Mouse (Mus musculus) kidney, adult 9 months (tissue): ENCODE measurements at regions not wholly inside any gene's neighbourhood (a gene's known extent, or its start where the extent isn't known, plus 50 kb on each side); places are given as distances from the start of the nearest gene placed in this dataset.

Source experiments
- DNase-seq: peaks from one replicate; pipeline ENCODE4 v3.0.0; 2022

DNA sequence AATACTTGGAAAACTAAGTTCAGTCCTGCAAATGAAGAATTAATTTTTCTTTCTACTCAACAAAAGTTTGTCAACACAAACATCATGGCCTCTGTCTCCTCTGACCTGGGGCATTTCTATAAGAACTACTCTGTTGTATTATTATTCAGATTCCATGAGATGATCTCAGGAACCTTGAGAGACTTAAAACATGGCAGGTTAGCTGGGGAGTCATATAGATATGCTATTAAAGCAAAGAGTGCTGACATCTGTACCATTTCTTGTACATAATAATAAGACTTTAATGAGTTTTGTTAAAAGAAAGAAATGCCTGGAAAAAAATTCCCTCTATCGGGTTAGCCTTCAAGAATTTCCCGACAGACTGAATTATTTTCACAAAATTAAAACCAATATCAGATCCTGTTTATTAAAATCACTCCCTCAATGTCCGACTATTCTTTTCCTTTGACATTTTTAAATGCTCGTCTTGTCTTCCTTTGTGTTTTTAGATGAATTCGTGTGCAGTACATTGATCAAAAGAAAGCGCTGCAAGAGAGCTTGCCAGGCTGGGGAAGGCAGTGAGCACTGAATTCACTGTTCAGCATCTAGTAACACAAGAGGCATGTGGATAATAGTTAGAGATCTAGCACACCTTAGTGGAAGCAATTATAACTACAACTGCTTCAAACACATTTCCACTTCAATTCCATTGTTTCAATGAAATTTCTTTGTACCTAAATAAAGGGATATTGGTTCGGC lies 145.0 kb upstream of the Cxadr start:
- DNase-seq = peak; percentile 32

DNA sequence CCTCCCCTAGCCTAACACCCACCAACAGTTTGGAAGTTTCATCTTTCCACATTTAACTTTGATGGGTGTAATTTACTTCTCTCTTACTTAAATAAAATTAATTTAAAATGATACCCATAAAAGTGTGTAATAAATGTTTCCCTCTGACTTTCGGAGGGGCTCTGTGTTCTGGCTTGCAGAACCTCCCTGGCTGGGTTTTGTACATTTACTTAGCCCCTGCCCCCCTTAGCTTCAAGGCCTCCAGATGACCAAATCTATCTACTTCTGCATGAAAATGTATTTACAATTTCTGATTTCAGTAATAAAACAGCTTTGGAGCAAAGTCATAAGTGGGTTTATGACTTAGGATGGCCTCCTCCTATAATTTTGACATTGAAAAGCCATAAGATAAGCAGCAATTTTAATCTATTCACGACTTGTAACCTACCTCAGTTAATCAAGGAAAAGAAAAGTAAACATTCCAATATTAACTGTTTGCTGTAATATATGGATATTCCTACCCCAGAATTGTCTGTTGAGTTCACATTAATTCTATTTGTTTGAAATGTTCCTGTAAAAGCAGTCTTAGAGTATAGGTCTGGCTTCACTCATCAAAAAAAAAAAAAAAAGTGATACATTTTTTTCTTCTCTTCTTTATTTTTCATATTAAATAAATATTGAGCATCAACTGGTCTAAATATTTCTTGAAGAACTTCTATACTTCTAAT lies 147.2 kb upstream of the Cxadr start:
- DNase-seq = no peak

- DNase-seq = no peak
Observed at GRCm38 (mm10) chr16:78144146-78144545, 157.1 kb upstream of the Cxadr start.

- no peak for DNase-seq
Observed at GRCm38 (mm10) chr16:78135501-78135900, 165.8 kb upstream of the Cxadr start.

DNA sequence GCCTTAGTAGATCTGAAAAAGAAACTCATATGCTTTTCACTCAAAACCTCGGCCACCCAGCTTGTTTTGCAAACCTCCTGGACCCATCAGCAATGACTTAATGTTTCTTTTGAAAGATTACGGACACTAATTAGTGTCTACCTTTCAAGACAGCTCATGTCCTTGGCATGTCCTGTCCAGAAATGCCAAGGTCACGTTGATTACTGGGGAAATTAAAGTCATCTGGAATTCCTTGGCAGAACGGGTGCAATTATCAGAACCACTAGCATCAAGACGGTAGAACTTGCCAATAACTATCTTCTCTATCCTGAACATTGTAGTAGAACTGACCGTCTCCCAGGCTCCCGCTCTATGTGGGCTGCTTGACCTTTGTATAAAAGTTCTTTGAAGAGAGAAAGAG lies 166.8 kb upstream of the Cxadr start:
- DNase-seq = no peak

- DNase-seq = no peak
Observed at GRCm38 (mm10) chr16:78121668-78122067, 179.6 kb upstream of the Cxadr start.

GRCm38 (mm10) chr16:78120346-78120899 lies 180.9 kb upstream of the Cxadr start:
- no peak for DNase-seq

GRCm38 (mm10) chr16:78104246-78104645 lies 197.0 kb upstream of the Cxadr start:
- DNase-seq = no peak

- DNase-seq = no peak
Observed at GRCm38 (mm10) chr16:78101415-78102326, 199.6 kb upstream of the Cxadr start.

DNA sequence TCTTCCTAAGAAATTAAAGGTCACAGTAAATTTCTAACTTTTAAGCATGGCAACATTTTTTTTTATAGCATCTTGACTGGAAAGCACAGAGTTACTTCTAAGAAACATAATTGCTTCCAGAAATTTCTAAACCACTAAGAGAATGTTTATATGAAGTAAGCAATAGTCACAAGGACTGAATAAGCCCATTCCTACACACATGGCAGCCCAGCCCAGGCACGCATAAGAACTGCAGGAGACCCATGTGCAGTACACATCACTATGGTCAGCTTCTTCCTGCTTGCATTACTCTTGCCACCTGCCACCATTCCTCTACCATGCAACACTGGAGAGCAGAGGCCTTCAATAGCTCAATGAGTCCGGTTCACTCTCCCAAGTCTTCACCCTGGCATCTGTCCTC lies 201.4 kb upstream of the Cxadr start:
- DNase-seq = no peak

GRCm38 (mm10) chr16:78099114-78099513 lies 202.2 kb upstream of the Cxadr start:
- no peak for DNase-seq

DNA sequence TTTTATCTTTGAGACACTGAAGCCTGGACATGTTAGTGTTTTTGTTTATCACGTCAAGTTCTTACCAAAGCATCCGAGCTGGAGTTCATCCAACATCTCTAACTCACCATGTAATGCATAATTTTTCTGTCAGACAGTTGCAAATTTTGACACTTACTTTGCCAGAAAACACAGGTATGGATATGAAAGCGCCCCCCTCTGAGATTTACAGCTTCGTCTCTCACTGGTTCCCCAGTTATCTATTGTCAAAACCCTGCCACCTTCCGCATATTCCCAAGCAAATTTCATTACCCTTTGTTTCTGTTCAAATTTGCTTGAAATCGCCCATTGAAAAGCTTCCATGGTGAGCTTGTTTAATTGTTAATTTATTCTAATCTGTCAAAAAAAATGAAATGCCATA lies 202.7 kb upstream of the Cxadr start:
- DNase-seq = no peak

DNA sequence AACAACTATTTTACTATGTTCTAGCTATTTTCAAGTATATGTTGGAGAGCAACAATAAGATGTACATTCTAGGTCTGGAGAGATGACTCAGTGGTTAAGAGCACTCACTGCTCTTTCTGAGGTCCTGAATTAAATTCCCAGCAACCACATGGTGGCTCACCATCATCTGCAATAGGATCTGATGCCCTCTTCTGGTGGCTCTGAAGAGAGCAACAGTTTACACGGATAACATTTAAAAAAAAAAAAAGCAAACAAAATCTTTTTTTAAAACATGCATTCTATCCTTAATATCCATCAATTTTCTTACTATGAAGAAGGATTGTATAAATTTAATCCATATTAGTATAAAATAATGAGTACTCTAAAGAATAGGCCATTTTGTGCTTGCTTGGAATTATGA lies 204.7 kb upstream of the Cxadr start:
- DNase-seq = no peak

DNA sequence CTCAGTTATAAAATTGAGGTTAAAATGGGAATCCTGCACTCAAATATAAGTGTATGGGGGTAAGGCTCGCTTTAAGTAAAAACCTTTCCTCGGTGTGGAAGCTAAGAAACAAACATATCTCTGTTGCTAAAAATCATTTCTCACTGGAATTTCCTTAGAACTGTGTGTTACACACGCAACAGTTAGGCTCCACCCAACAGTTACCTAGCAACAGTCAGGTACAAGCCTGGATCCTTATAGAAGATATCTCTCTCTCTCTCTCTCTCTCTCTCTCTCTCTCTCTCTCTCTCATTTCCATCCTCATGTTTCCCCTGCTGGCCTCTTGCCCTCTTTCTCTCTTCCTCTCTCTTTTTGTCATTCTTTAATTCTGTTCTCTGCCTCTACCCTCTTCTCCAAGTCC lies 211.1 kb upstream of the Cxadr start:
- DNase-seq = no peak

DNA sequence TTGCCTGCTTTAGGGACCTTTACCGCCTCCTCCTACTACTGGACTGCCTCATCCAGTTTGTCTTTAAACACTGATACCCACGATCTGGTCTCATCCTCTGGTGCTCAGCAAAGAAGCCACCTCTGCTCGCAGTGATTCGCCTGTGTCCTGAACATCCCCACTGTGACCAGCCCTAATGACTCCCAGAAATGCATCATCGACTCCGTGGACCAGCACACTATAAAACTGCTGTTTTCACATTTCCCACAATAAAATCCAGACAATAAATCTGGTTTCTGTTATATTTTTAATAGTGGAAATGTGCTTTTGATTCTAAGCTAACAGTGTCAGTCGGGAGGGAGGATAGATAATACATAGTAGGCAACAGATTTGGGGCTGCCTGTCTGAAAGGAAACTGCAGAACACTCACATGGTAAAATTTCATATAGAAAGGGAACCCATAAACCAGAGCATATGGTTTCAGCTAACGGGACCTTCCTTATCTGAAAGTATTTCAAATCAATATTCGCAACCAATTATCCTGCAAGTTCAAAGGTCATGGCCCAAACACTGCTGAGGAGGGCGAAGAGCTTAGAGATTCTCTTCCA lies 233.7 kb upstream of the Cxadr start:
- DNase-seq = no peak

GRCm38 (mm10) chr16:78060516-78060915 lies 240.8 kb upstream of the Cxadr start:
- no peak for DNase-seq

- DNase-seq = no peak
Observed at GRCm38 (mm10) chr16:78057549-78057948, 243.7 kb upstream of the Cxadr start.

DNA sequence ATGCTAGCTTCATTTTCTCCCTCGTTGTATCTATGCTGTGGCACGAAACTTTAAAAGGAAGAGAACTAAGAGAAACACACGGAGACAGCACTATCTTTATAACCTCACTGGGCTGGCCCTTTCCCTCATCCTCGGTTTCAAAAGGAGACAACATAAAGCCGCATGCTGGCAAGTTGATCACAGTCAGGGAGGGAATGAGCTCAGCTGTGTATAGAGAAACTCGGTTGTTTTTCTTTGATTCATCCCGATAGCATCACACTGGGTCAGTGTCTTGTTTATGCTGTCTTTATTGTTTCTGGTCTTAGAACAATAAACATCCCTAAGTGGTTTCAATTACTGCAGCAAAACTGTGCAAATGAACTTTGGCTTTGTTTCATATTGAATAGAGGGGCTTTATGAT lies 249.2 kb upstream of the Cxadr start:
- DNase-seq = no peak

- no peak for DNase-seq
Observed at GRCm38 (mm10) chr16:78040149-78040920, 261.0 kb upstream of the Cxadr start.

DNA sequence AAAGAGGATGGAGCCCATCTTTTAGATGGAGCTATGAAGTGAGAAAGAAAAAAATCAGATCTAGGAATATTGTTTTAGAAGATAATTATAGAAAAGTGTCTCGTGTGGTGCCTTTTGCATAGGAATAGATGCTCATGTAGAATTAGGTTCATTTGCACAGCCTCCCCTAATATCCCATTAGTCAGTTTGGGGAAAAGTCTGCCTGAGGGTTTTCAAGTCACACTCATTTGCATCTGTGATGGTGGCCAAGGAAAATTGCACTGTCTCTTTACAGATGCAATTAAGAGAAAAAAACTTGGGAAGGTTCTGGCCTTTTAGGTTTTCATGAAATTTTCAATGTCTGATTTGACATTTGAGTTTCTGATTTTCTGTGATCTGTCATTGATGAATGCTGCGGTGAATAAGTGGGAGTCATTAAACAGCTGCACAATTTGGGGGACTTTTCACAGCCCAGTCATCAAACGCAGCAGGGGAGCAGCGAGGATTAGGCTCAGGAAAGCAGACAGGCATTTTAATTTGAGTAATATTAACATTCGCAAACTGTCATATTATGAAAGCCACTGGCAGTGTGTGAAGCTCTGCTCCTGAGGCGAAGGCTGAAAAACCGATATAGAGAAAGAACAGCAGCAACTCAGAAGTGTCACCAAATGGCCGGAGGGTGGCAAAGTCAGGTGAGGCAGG lies 281.5 kb upstream of the Cxadr start:
- DNase-seq = no peak

DNA sequence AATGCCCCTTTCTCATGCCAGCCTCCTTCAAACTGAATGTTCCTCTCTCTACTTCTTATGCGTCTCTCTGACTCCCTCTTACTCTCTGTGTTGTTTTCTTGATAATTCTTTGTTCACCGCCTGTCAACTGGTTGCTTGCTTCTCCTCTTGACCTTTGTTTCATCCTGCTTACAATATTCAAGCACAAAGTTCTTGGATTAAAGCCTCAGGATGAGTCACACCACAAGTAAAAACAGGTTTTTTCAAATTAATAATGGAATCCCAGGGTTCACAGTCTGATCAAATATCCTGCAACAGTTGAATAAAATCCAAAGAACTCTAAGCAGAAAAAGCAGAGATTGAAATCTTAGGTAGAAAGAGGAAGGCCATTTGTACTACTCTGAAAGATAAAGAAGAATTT lies 285.9 kb upstream of the Cxadr start:
- no peak for DNase-seq
